Mouse (Mus musculus) embryo, embryonic 11 days (tissue): ENCODE results near the gene Ppp1r1b.
"Not testable (repeated sequence)": the region's sequence is repeated elsewhere in the genome, so short reads cannot be mapped to it uniquely, and the experiment has no call there.

Experiments
- DNase-seq: peaks from one replicate; pipeline ENCODE4 v3.0.0-alpha.2; 2015

The Ppp1r1b gene

GRCm38 (mm10) chr11:98376756-98377155, 28.6 kb downstream of the Ppp1r1b start:
- DNase-seq, result no peak

DNA sequence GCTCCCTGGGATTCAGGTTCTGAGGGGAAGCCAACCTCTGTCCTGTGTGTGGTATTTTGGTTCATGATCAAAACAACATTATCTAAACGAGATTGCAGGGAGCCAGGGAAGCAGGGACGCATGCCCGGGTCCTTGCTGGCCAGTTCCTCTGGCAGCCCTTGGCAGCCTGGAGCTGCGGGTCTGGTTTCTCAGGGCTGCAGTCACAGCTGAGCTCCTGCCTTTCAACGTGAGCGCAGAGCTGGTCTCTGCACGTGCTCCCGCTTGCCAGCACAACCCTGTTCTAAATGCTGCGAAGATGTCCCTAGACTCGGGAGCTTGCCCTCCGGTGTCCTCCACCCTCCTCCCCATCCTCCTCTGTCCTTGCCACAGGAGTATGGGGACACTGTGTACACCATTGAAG, 29.6 kb downstream of the Ppp1r1b start:
- no peak for DNase-seq

DNA sequence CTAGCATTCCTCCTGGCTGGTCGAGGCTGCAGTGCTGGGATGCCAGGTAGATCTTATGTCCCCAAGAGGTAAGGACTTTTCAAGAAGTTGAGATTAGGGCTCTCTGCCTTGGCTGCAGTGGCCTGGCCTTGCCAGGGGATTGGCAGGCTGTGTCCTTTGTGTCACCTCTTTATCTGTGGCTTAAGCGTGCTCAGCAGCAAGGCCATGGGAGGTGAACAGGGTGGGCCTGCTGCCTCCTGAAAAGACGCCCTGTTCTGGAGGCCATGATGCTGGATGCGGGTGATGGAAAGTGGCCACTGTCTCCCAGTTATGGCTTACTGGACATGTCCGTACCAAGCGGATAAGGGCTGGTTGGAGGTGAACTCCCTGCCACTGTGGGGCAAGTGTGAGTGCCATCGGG, 31.2 kb downstream of the Ppp1r1b start:
- no peak for DNase-seq

DNA sequence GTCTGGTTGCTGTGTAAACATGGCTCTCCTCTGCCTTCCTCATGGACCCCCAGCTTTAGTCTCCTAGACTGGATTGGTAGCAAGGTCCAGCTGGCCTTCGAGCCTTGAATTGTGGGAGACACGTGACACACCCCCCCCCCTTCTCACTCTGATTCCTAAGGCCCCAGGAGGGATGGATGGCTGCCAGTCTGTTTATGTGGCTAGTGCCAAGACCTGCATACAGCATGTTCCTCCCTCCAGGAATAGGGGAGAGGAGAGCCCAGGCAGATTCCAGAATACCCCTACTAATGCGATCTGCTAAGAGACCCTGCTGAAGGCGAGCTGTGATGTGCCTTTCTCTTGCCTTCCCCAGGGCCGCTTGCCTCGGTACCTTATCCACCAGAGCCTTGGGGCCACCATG, 31.9 kb downstream of the Ppp1r1b start:
- no peak for DNase-seq

DNA sequence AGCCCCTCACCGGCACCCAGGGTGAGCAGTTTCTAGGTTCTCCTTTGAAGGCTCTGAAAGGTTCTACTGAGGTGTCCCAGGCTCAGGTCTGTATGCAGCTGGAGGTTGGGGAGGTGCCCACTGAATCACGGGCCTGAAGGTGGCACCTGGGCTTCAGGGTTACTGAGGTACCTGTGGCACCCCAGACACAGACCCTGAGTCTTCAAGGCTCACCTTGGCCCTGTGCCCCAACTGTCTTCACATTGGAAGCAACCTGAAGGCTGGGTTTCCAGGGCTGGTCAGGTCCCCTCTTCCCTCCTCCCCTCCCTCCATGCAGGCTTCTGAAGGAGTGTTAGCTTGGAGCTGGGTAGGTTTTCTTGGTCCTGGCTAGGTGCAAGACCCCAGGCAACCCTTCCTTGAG, 33.4 kb downstream of the Ppp1r1b start:
- no peak for DNase-seq

DNA sequence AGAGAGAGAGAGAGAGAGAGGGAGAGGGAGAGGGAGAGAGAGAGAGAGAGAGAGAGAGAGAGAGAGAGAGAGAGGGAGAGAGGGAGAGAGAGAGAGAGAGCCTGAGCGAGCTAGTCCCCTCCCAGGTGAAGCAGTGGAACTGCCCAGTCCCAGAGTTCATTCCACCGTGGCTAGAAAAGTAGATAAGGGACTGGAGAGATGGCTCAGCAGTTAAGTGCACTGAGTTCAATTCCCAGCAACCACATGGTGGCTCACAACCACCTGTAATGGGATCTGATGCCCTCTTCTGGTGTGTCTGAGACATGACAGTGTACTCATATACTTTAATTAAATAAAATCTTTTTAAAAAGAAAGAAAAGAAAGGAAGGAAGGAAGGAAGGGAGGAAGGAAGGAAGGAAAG, 34.2 kb downstream of the Ppp1r1b start:
- not testable (repeated sequence) for DNase-seq

GRCm38 (mm10) chr11:98383261-98384030, 35.2 kb downstream of the Ppp1r1b start, which contains the start of gene Tcap:
Gene Tcap, plus strand, starts transcription at chr11:98383811.
- no peak for DNase-seq

- DNase-seq, result no peak
These were observed 36.0 kb downstream of the Ppp1r1b start for GRCm38 (mm10) chr11:98384216-98384615.

- no peak for DNase-seq
These were observed 36.8 kb downstream of the Ppp1r1b start for GRCm38 (mm10) chr11:98384721-98385637.

DNA sequence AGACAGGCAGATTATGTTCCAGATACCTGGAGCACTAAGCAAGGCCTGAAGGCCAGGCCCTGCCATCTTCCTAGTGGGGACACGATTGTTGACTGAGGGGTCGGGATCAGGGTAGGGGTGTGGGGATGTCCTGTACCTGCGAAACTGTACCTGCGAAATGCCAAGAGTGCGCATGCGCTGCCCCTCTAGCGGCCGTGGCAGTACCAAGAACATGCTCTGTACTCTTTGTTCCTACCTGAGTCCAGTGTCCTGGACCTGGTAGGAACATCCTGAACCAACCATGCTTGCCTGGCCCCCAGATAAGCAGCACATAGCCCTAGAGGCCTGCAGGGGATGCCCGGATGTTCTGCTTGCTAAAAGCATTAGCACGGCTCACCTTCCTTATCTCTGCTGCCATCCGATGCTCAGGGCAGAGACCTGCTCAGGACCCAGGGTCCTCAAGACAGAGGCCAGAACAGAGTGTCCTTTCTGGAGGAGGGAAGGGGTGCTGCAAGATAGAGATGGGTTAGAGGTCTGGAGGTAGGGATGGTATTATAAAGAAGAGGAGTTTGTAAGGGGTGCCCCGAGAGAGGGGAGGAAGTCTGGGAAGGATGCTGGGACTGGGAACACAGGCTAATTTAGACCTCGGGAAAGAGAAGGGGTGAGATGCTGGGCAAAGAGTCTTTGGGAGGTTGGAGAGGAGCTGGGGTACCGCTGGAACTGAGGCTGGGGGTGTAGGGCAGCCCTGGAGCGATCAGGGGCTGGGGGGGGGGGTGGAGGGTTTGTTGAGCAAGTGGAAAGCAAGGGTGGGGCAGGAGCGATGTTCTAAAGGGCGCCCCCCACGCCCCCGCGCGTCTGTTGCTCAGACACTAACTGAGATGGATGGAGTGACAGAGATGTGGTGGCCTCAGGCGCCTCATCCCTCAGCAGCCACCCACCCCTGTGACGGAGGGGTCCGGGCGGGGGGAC, 37.7 kb downstream of the Ppp1r1b start, which contains the start of gene Pnmt:
Gene Pnmt (plus strand): TSS at position 813 of the 948 bp plus-strand sequence.
- no peak for DNase-seq

- DNase-seq, result peak; percentile 39
These were observed 38.4 kb downstream of the Ppp1r1b start for GRCm38 (mm10) chr11:98386596-98386995.

DNA sequence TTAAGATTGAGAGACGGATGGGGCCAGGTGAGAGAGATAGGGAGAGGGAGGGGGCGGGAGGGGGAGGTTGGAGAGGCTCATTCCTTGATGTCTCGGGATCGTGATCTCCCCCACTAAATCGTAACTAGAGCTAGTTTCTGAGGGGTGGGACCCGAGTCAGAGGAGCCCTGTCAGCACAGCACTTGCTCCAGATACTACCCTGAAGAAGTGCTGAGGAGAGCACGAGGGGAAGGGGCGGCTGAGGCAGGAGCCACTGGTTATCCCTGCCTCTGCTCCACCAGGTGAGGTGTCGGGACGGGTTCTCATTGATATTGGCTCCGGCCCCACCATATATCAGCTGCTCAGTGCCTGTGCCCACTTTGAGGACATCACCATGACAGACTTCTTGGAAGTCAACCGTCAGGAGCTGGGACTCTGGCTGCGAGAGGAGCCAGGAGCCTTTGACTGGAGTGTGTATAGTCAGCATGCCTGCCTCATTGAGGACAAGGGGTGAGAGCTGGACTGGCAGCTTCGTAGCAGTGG, 38.9 kb downstream of the Ppp1r1b start:
- DNase-seq, result no peak

DNA sequence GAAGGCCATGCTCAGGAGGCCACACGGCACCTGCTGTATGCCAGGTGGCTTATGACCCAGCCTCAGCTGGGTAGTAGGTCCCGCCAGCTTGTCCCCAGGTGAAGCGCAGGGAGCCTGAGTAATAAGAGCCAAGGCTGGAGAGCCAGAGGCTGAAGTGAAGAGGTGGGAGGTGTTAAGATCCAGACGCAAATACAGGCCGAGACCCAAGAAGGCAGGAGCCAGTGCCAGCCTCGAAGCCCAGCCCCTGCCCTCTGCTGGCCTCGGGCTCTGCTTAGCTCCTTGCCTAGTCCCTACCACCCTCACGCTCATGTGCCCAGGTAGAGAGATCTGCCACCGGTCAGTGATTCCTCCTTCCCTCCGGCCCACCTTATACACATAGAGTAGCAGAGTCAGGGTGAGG, 40.1 kb downstream of the Ppp1r1b start:
- no peak for DNase-seq

DNA sequence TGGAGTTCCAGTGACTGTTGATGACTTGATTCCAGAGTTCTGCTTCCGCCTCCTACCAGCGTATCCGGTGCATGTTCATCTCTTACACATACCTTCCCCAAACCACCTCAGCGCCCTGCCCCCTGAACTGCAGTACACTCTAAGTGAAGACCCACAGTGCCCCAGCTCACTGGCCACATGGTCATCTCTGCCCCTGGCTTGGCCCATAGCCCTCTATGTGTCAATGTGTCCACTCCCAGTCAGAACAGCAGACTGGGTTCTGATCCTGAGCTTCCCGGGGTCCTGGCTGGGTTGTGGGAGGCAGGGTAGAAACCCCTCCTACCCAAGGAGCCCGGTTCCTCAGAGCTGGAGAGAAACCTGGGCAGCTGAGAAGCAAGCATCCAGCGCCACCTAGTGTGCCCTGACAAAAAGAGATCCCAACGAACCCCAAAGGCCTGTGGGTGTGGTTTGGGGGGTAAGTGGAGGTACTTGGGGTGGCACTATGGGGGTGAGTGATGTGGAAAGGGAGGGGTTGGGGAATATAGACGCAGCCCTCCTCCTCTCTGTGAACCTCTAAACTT, 41.1 kb downstream of the Ppp1r1b start:
- peak; percentile 78 for DNase-seq

DNA sequence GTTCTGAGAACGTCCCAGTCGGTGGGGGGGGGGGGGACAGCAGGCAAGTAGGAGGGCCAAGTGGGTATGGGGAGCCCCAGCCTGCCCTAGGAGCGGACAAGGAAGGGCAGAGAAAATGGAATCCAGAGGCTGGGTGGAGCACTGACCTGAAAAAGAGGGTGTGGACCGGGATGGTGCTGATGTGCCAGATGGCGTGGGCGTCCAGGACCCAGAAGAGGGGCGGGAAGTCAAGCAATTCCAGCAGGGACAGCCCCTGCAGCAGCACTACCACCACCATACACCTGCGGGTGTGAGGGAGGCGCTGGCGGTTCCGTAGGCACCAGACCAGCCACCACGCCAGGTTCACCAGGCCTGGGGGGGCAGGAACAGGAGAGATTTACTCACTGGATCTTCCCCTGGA, 41.9 kb downstream of the Ppp1r1b start:
- DNase-seq, result no peak

- no peak for DNase-seq
These were observed 43.8 kb downstream of the Ppp1r1b start for GRCm38 (mm10) chr11:98392034-98392433.

DNA sequence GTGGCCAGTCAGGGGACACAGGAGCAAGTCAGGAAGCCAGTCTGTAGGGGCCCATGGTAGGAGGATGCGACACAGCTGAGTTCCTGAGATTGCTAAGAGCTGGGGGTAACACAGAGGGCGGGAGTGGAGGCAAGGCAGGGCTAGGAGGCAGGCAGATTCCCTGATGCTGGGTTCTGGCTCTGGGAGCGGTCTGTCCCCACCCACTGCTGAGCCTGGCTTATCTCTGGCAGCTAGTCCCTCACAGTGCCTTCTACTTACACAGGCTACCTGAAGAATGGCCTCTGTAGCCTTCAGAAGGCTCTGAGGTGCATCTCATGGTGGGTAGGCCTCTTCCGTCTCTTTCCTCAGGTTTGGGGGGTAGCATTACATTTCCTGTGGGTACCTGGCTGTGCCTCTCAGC, 44.4 kb downstream of the Ppp1r1b start:
- DNase-seq, result no peak

GRCm38 (mm10) chr11:98393317-98393716, 45.1 kb downstream of the Ppp1r1b start:
- DNase-seq, result no peak

DNA sequence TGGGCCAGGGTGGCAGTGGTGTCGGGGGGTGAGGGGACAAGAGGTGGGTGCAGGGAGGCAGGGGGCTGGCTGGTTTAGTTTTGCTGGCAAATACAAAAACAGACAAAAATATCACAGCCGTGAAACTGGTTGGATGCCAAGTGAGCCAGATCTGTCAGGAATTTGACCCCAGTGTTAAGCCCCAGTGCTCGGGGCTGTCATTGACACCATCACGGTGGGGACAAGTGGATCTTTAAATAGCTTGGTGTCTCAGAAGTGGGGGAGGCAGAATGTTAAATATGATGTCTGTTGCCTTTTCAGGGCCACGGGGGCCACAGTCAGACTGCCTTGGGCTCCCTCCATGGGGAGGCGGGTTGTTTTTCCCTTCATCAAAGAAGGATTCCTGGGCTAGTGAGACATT, 46.1 kb downstream of the Ppp1r1b start:
- no peak for DNase-seq

DNA sequence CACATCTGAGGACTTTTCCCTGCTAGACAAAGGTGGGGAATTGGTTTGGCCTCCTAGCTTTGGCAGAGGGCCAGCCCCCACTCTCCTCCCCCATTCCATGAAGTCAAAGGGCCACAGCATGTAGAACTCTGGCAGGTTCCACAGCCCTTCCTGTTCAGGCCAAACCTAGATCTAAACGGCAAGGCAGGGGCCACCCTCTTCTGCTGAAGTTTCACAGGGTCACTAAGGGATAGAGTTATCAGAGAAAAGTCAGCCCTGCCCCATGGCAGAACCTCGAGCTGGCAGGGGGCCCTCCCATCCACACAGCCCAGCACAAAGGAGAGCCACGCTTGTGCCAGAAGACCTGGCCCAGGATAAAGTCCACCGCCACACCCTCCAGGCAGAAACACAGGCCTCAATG, 46.8 kb downstream of the Ppp1r1b start:
- no peak for DNase-seq

DNA sequence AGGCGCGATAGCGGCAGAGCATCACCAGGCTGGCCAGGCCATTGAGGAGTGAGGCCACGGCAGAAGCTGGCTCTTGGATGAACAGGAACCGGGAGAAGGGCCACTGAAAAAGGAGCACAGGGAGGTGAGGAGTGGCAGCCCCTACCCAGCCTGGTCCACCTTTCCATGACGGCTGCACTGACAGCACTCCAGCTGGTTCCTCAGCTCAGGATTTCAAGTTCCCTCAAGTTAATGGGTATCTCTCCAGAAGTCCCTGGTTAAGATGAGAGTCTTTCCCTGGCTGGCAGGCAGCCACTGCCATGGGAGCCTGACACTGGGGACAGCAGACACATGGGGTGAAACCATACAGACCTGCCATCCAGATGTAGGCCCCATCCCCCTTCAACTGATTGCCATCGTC, 49.7 kb downstream of the Ppp1r1b start:
- DNase-seq, result no peak

GRCm38 (mm10) chr11:98400161-98400726, 52.0 kb downstream of the Ppp1r1b start, which contains the start of gene Pgap3:
Gene Pgap3, minus strand, starts transcription at chr11:98400490.
- peak; percentile 94 for DNase-seq
